Mouse (Mus musculus): ENCODE data around the gene Lman2l. TPM values are rescaled to one million over a fixed set of nuclear protein-coding genes. Genes with fewer than 3 reads are reported as not detected.
A peak's percentile ranks its signal among the peaks of the same experiment; 100 is the strongest.

The Lman2l gene
- polyA plus RNA-seq, 1 experiment from 2014 or later, result 53.4 TPM

DNA sequence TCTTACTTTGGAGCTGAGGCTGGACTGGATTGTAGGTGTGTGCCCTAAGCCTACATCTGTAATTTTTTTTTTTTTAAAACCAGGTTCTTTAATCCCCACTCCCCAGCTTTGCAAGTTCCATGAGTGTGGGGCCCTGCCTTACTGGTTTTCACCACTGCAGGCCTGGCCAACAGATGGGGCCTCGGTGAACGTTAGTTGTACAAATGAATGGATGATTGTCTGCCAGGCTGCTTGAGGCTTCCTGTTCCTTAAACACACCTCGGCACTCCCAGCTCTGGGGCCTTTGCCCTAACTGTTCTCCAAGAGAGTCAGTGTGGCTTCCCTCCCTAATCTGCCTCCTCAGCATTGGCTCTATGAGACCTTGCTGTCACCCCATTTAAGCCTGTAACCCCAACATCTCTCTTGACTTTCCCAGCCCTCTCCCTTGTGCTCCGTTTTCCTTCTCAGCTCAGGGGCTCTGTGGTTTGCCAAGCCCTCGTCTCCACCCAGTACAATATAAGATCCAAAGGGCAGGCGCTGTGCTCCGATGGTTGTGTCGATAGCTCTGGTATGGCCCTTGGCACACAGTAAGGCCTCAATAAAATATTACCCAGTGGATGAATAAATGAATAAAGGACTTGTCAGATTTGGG is 30.5 kb upstream of the Lman2l start:
- Histone ChIP-seq H3K36me3 (no peaks in the 10 kb centered on the region), H3K4me3 (peak overlapping the region; percentile 70), H3K9me3 (no peaks in the 10 kb centered on the region), H3K27ac (peak overlapping the region; percentile 80), H3K27me3 (no peaks in the 10 kb centered on the region), H3K4me2 (peak overlapping the region; percentile 84), H3K9ac (peak overlapping the region; percentile 57), H3K4me1 (peaks cover 70% of the 10 kb centered on the region)
- ATAC-seq (ENCODE audit: insufficient number of reproducible peaks, insufficient read depth, low FRiP score, low TSS enrichment, low read depth), result no peak
- 36% methylated on average over 8 of the region's 8 CpGs for WGBS

GRCm38 (mm10) chr1:36474646-36475045 is 29.6 kb upstream of the Lman2l start:
- no peaks in the 10 kb centered on the region for H3K9me3 ChIP-seq
- H3K4me1 ChIP-seq, result peaks cover 68% of the 10 kb centered on the region
- ATAC-seq (ENCODE audit: insufficient number of reproducible peaks, insufficient read depth, low FRiP score, low TSS enrichment, low read depth), result no peak
- 43% methylated on average over 3 of the region's 3 CpGs for WGBS
- no peaks in the 10 kb centered on the region for H3K27me3 ChIP-seq
- peak overlapping the region; percentile 80; the same call in 1 of the 2 replicates for H3K27ac ChIP-seq
- no peaks in the 10 kb centered on the region for H3K36me3 ChIP-seq
- H3K4me3 ChIP-seq, result peak overlapping the region; percentile 70
- peak overlapping the region; percentile 57 for H3K9ac ChIP-seq
- peak overlapping the region; percentile 84 for H3K4me2 ChIP-seq

GRCm38 (mm10) chr1:36473211-36473780 is 28.2 kb upstream of the Lman2l start:
- 79% methylated on average over 10 of the region's 10 CpGs for WGBS
- H3K4me1 ChIP-seq, result peaks cover 65% of the 10 kb centered on the region
- H3K36me3 ChIP-seq, result no peaks in the 10 kb centered on the region
- peak overlapping the region; percentile 84 for H3K4me2 ChIP-seq
- H3K27me3 ChIP-seq, result no peaks in the 10 kb centered on the region
- H3K4me3 ChIP-seq, result peak overlapping the region; percentile 70
- no peak overlapping the region for H3K27ac ChIP-seq
- H3K9ac ChIP-seq, result peak overlapping the region; percentile 44; the same call in 1 of the 2 replicates
- ATAC-seq (ENCODE audit: insufficient number of reproducible peaks, insufficient read depth, low FRiP score, low TSS enrichment, low read depth), result no peak
- H3K9me3 ChIP-seq, result no peaks in the 10 kb centered on the region

- Histone ChIP-seq H3K9me3 (no peaks in the 10 kb centered on the region), H3K4me3 (peak overlapping the region; percentile 70), H3K27ac (no peak overlapping the region), H3K9ac (peak overlapping the region; percentile 74), H3K4me2 (peak overlapping the region; percentile 84), H3K36me3 (no peaks in the 10 kb centered on the region), H3K4me1 (peaks cover 56% of the 10 kb centered on the region), H3K27me3 (no peaks in the 10 kb centered on the region)
- ATAC-seq (ENCODE audit: insufficient number of reproducible peaks, insufficient read depth, low FRiP score, low TSS enrichment, low read depth), result 0 out of 2 replicates have a peak, but pooled peaks have one; percentile 4
- WGBS, result 13% methylated on average over 18 of the region's 18 CpGs
Measured at GRCm38 (mm10) chr1:36472106-36472440, 27.0 kb upstream of the Lman2l start.

- under 1% methylated on average over 85 of the region's 98 CpGs for WGBS
- Histone ChIP-seq H3K9ac (peak within 1 kb of the TSS; percentile 74), H3K4me2 (peak within 1 kb of the TSS; percentile 84), H3K4me3 (peak within 1 kb of the TSS; percentile 70), H3K4me1 (peaks cover 52% of the 10 kb centered on the region), H3K9me3 (no peaks in the 10 kb centered on the region), H3K36me3 (no peaks in the 10 kb centered on the region), H3K27ac (peak within 1 kb of the TSS; percentile 34; the same call in 1 of the 2 replicates), H3K27me3 (no peaks in the 10 kb centered on the region)
- ATAC-seq (ENCODE audit: insufficient number of reproducible peaks, insufficient read depth, low FRiP score, low TSS enrichment, low read depth), result peak; percentile 85
Measured at GRCm38 (mm10) chr1:36471181-36472105, 26.4 kb upstream of the Lman2l start, which contains the start of gene Cnnm4. TSS of gene Cnnm4 (plus strand) at chr1:36471620.

DNA sequence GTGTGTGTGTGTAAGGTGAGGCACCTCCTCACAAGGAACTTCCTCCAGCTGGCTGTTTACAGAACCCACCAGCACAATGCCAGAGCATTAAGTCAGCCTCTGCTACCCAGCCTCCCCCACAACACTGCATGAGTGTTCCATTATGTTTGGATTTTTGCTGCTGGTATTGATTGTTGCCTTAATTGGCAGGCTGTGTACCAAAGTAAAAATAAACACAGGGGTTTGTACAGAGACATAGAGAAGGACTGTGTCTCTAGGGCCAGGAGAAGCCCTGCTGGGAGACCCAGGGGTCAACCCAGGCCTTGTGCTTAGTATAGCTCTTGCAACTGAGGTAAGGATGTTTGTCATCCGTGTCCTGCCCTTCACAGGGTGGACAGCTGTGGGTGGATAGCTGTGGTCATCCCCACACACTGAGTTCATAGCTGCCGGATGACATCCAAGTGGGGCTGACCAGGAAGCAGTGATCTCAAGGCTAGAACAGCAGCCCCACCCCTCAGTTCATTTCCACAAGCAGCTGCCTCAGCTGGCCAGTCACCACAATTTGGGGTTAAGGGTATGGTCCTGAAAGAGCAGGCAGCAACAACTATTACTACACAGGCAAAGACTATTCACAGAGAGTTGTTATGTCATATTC is 24.9 kb upstream of the Lman2l start:
- no peaks in the 10 kb centered on the region for H3K27me3 ChIP-seq
- WGBS, result 31% methylated on average over 2 of the region's 2 CpGs
- peaks cover 37% of the 10 kb centered on the region for H3K4me1 ChIP-seq
- H3K9me3 ChIP-seq, result no peaks in the 10 kb centered on the region
- H3K4me2 ChIP-seq, result no peak overlapping the region
- ATAC-seq (ENCODE audit: insufficient number of reproducible peaks, insufficient read depth, low FRiP score, low TSS enrichment, low read depth), result no peak
- H3K4me3 ChIP-seq, result no peak overlapping the region
- H3K36me3 ChIP-seq, result no peaks in the 10 kb centered on the region
- H3K27ac ChIP-seq, result no peak overlapping the region
- no peak overlapping the region for H3K9ac ChIP-seq

DNA sequence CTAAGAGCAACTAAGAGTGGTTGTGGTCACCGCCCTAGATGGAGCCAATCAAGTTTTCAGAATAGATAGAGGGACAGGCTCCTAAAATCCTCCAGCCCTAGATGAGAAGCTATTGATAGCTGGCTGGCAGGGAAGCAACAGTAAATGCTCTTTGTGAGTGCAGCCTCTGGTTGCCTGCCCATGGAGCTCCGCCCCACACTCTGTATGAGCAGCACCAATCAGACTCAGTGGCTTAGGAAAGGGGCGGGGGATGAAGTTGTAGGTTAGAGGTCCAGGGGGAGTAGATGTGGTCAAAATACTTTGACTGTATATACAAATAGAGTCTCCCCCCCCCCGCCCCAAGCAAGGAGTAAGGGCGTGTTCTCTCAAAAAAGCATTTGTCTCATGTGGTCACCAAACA is 22.4 kb upstream of the Lman2l start:
- no peaks in the 10 kb centered on the region for H3K36me3 ChIP-seq
- peaks cover 12% of the 10 kb centered on the region for H3K4me1 ChIP-seq
- 54% methylated on average over 5 of the region's 5 CpGs for WGBS
- H3K9ac ChIP-seq, result no peak overlapping the region
- H3K4me2 ChIP-seq, result no peak overlapping the region
- H3K4me3 ChIP-seq, result no peak overlapping the region
- H3K9me3 ChIP-seq, result no peaks in the 10 kb centered on the region
- H3K27me3 ChIP-seq, result no peaks in the 10 kb centered on the region
- H3K27ac ChIP-seq, result no peak overlapping the region
- no peak for ATAC-seq (ENCODE audit: insufficient number of reproducible peaks, insufficient read depth, low FRiP score, low TSS enrichment, low read depth)

DNA sequence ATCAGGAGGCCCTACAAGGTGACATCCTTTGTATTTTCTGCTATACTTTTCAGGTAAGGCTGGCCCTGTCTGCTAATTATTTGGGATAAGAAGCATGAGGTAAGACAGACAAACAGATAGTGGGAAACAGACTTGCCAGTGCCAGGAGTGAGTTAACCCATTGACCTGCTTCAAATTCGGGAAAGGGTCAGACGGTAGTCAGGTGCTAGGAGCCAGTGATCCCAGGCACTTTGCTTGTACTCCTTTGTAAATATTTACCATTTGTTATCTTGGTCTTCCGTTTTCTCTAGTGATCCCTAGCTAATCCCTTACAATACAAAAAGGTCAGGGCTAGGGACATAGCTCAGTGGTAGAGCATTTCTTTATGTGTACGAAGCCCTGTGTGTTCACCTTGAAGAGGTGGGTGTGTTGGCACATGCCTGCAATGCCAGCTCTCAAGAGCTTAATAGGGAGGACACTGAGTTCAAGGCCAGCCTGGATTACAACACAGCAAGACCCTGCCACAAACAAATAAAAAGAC is 20.6 kb upstream of the Lman2l start:
- H3K36me3 ChIP-seq, result no peaks in the 10 kb centered on the region
- no peak overlapping the region for H3K4me2 ChIP-seq
- H3K4me3 ChIP-seq, result no peak overlapping the region
- H3K27me3 ChIP-seq, result no peaks in the 10 kb centered on the region
- no peak overlapping the region for H3K9ac ChIP-seq
- no peak overlapping the region for H3K27ac ChIP-seq
- no peaks in the 10 kb centered on the region for H3K9me3 ChIP-seq
- ATAC-seq (ENCODE audit: insufficient number of reproducible peaks, insufficient read depth, low FRiP score, low TSS enrichment, low read depth), result no peak
- peaks cover 6% of the 10 kb centered on the region; the same call in 1 of the 2 replicates for H3K4me1 ChIP-seq
- 76% methylated on average over 4 of the region's 4 CpGs for WGBS

DNA sequence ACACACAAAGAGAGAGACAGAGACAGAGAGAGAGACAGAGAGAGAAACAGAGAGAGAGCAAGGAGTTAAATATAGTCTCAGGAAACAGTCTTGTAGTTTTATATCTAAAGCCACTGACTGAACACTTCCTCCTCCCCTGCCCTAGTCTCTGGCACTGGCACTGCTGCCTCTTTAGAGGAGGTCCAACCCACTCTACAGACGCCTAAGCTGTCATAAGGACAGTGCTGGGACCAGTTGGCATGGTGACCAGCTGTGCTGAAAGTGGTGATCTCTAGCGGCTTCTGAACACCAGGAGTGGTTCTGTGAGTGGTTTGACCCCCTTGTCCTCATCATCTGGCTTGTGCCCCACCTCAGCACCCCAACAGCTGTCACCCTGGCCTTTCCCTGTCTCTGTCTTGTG is 16.8 kb upstream of the Lman2l start:
- no peak for ATAC-seq (ENCODE audit: insufficient number of reproducible peaks, insufficient read depth, low FRiP score, low TSS enrichment, low read depth)
- Histone ChIP-seq H3K27me3 (no peaks in the 10 kb centered on the region), H3K27ac (no peak overlapping the region), H3K4me2 (no peak overlapping the region), H3K36me3 (no peaks in the 10 kb centered on the region), H3K9ac (no peak overlapping the region), H3K9me3 (no peaks in the 10 kb centered on the region), H3K4me1 (no peaks in the 10 kb centered on the region), H3K4me3 (no peak overlapping the region)
- WGBS, result 50% methylated on average over 2 of the region's 2 CpGs

DNA sequence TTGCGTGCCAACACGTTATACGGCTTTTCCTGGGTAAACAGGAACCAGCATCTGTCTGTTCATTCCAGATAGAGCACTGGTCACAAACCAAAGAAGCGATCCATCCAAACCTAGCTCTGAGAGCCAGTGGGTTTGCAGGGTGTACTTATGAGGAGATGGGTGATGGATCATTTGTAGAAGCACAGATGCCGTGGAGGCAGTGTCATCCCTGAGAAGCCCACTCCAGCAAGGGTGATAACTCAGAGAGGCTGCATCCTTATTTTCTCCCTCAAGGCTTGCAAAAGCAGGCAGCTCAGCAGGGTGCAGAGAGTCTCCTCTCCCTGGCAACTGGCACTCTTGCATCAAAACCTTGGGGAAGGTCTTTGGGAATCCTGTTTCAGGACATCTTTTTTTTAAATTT is 13.1 kb upstream of the Lman2l start:
- Histone ChIP-seq H3K9ac (no peak overlapping the region; the same call in 1 of the 2 replicates), H3K27ac (no peak overlapping the region), H3K27me3 (no peaks in the 10 kb centered on the region), H3K4me3 (no peak overlapping the region), H3K4me2 (no peak overlapping the region), H3K36me3 (no peaks in the 10 kb centered on the region), H3K9me3 (no peaks in the 10 kb centered on the region), H3K4me1 (no peaks in the 10 kb centered on the region)
- no peak for ATAC-seq (ENCODE audit: insufficient number of reproducible peaks, insufficient read depth, low FRiP score, low TSS enrichment, low read depth)
- WGBS, result 86% methylated on average over 5 of the region's 5 CpGs

DNA sequence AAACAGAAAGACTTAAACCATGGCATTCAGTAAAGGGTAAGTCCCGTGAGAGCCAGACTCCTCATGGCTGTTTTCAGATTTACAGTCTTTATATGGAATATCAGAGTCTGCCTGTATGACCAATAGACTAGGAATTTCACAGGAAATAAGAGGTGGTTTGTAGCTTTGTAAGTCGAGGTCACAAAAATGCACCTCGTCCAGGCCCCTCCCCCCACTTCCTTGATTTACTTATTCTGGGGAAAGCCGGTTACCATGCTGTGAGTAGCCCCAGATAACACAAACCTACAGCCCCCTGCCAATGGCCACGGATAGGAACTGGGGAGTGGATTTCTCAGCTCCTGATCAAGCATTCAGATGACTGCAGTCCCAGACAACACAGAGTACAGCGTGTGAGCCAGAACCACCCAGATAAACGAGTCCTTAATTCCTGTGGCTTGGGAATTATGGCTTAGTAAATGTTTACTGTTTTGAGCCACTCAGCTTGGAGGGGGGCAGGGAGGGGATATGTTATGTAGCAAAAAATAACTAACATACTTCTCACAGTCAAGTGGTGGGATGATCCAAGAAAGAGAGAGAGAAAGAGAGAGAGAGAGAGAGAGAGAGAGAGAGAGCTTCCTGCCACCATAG is 12.4 kb upstream of the Lman2l start:
- 29% methylated on average over 7 of the region's 7 CpGs for WGBS
- no peaks in the 10 kb centered on the region for H3K27me3 ChIP-seq
- no peak overlapping the region for H3K27ac ChIP-seq
- ATAC-seq (ENCODE audit: insufficient number of reproducible peaks, insufficient read depth, low FRiP score, low TSS enrichment, low read depth), result no peak
- no peaks in the 10 kb centered on the region for H3K36me3 ChIP-seq
- H3K4me1 ChIP-seq, result no peaks in the 10 kb centered on the region
- H3K9me3 ChIP-seq, result no peaks in the 10 kb centered on the region
- no peak overlapping the region for H3K4me3 ChIP-seq
- H3K4me2 ChIP-seq, result no peak overlapping the region
- no peak overlapping the region for H3K9ac ChIP-seq
